Comparison of ENCODE assay signal across 8 mouse cellular contexts in genomic region chr13:74259460-74260230, GRCm38 (mm10). TPM values are rescaled to one million over a fixed set of nuclear protein-coding genes. Genes with fewer than 3 reads are reported as not detected.
DNase-seq lines count a peak whose midpoint lies in the region; ATAC-seq and TF ChIP-seq lines count a peak whose summit lies in the region.

No protein-coding gene starts in this region.

- H3K4me2 ChIP-seq in hindbrain, embryonic 15.5 days, result peak overlapping the region; percentile 88

- DNase-seq in gastrocnemius, adult 2 months, result peak; percentile 72
- peak; percentile 30 to 82 for DNase-seq in left cerebral cortex, postnatal 10 days (ENCODE audit: extremely low spot score in 1 of 2, low spot score in 2 of 2)
- DNase-seq in retina, embryonic 14.5 days (ENCODE audit: low spot score), result peak; percentile 64
- DNase-seq in urinary bladder, adult 2 months (ENCODE audit: low spot score), result peak; percentile 55

- ATAC-seq in hindbrain, embryonic 15.5 days (ENCODE audit: low FRiP score, low read depth), result peak; percentile 89

- no peak for TF ChIP-seq POLR2A in ES-Bruce4 (IDR thresholded peaks at IDR 0.05; ENCODE audit: insufficient read depth, low read length)
- no peak for TF ChIP-seq POLR2A in bone marrow macrophage, adult 2 months (IDR thresholded peaks at IDR 0.05; ENCODE audit: borderline replicate concordance, low read depth, low read length)

- peak overlapping the region; percentile 63 for H3K9ac ChIP-seq in ES-Bruce4 (ENCODE audit: low read depth, poor library complexity, severe bottlenecking)
- peak overlapping the region; percentile 57 for H3K9ac ChIP-seq in hindbrain, embryonic 15.5 days

- no peaks in the 10 kb centered on the region for H3K79me2 ChIP-seq in macrophage (ENCODE audit: inconsistent target)

- no peak for TF ChIP-seq CTCF in ES-Bruce4 (IDR thresholded peaks at IDR 0.05; ENCODE audit: low read depth, low read length)
- TF ChIP-seq CTCF in bone marrow macrophage, adult 2 months (IDR thresholded peaks at IDR 0.05; ENCODE audit: low read depth, low read length), result no peak
- TF ChIP-seq CTCF in gastrocnemius, adult 2 months (IDR thresholded peaks at IDR 0.05), result no peak

- H3K4me3 ChIP-seq in ES-Bruce4 (ENCODE audit: low read depth, low read length) (peak overlapping the region; percentile 70), macrophage (ENCODE audit: inconsistent target) (peak overlapping the region; percentile 36)
- H3K4me3 ChIP-seq in bone marrow macrophage, adult 2 months (ENCODE audit: insufficient read depth, low read length), result peak overlapping the region; percentile 55
- peak overlapping the region; percentile 70 for H3K4me3 ChIP-seq in gastrocnemius, adult 2 months
- peak overlapping the region; percentile 51 for H3K4me3 ChIP-seq in hindbrain, embryonic 15.5 days

- H3K36me3 ChIP-seq in ES-Bruce4 (ENCODE audit: control insufficient read depth, insufficient read depth, low read length, poor library complexity, severe bottlenecking), result no peaks in the 10 kb centered on the region
- no peaks in the 10 kb centered on the region for H3K36me3 ChIP-seq in hindbrain, embryonic 15.5 days
- no peaks in the 10 kb centered on the region; the same call in 1 of the 2 replicates for H3K36me3 ChIP-seq in macrophage (ENCODE audit: inconsistent target)

- H3K9me3 ChIP-seq in ES-Bruce4 (replicated peaks; ENCODE audit: control insufficient read depth, insufficient read depth, low read length, poor library complexity, severe bottlenecking), result no peaks in the 10 kb centered on the region
- no peaks in the 10 kb centered on the region for H3K9me3 ChIP-seq in hindbrain, embryonic 15.5 days

- no peak for TF ChIP-seq EP300 in ES-Bruce4 (IDR thresholded peaks at IDR 0.05; ENCODE audit: insufficient read depth, low read depth, low read length)

- 3% methylated on average over 35 of the region's 35 CpGs for WGBS in hindbrain, embryonic 15.5 days
- 7% methylated on average over 34 of the region's 35 CpGs for WGBS in macrophage (ENCODE audit: missing documents)

- intact Hi-C loops in gastrocnemius, adult 2 months (cut with DNase I), result no loop called here
- intact Hi-C loops in left cerebral cortex, postnatal 10 days (cut with DNase I), result no loop called here

- H3K27ac ChIP-seq in ES-Bruce4 (ENCODE audit: insufficient read depth, low read length) (no peak overlapping the region), macrophage (peak overlapping the region; percentile 97)
- H3K27ac ChIP-seq in bone marrow macrophage, adult 2 months (ENCODE audit: insufficient read depth, low read depth, low read length), result peak overlapping the region; percentile 98
- H3K27ac ChIP-seq in gastrocnemius, adult 2 months, result peak overlapping the region; percentile 73
- no peak overlapping the region for H3K27ac ChIP-seq in hindbrain, embryonic 15.5 days (replicated peaks)

- no peaks in the 10 kb centered on the region for H3K4me1 ChIP-seq in ES-Bruce4 (ENCODE audit: control insufficient read depth, insufficient read depth, low read length)
- peaks cover 20% of the 10 kb centered on the region for H3K4me1 ChIP-seq in bone marrow macrophage, adult 2 months (ENCODE audit: control insufficient read depth, insufficient read depth, low read length)
- peaks cover 5% of the 10 kb centered on the region; the same call in 1 of the 2 replicates for H3K4me1 ChIP-seq in hindbrain, embryonic 15.5 days (replicated peaks)

- peaks cover under 1% of the 10 kb centered on the region; the same call in 1 of the 2 replicates for H3K27me3 ChIP-seq in ES-Bruce4 (ENCODE audit: control insufficient read depth, insufficient read depth, low read length, poor library complexity, severe bottlenecking)
- no peaks in the 10 kb centered on the region for H3K27me3 ChIP-seq in hindbrain, embryonic 15.5 days

RNA-seq across cellular contexts. Expression of gene Ahrr, which starts 32.5 kb away (rescaled TPM):
- polyA plus RNA-seq in ES-Bruce4 (2011; ENCODE audit: insufficient read depth, insufficient read length, low read depth, missing spikeins), result 0.37 and 1.7 TPM in 2 replicates
- polyA plus RNA-seq in bone marrow macrophage, adult 2 months (2012; ENCODE audit: insufficient read depth, insufficient read length, missing spikeins), result 44.4 and 47.8 TPM in 2 replicates
- not detected for total RNA-seq in gastrocnemius, adult 2 months (2021)
- 0.26 and 0.64 TPM in 2 replicates for polyA plus RNA-seq in hindbrain, embryonic 15.5 days (2015; fragmentation: Nextera tagmentation; extraction: Ambion mirVana)
- total RNA-seq in left cerebral cortex, postnatal 10 days (2021), result under 1 TPM; 0.81 to 0.99 TPM
- total RNA-seq in macrophage (2018; cell fraction: chromatin; rRNA removed), result 10 to 100 TPM in 17 of 26 experiments, 1 to 10 TPM in 9; 1.1 to 22.7 (median 14.5) TPM
- 10 to 100 TPM in 2 of 26 experiments, 1 to 10 TPM in 24; 1.1 to 12.9 (median 7.2) TPM for total RNA-seq in macrophage (2018; cell fraction: cytosol; rRNA removed)
- total RNA-seq in macrophage (2018; cell fraction: nucleus; rRNA removed), result 10 to 100 TPM in 16 of 26 experiments, 1 to 10 TPM in 10; 3.3 to 25.3 (median 12.6) TPM
- polyA plus RNA-seq in macrophage (2018), result 3.9 to 14.0 TPM (median 5.2 TPM) in 3 replicates
- 5.1 and 7.6 TPM in 2 replicates for polyA plus RNA-seq in urinary bladder, adult 2 months (2012; rRNA removed)

RNA-seq across cellular contexts. Expression of gene Exoc3, which starts 51.1 kb away (rescaled TPM):
- polyA plus RNA-seq in ES-Bruce4 (2011; ENCODE audit: insufficient read depth, insufficient read length, low read depth, missing spikeins) (48.9 and 55.8 TPM in 2 replicates), macrophage (2018) (40.4 to 47.3 TPM (median 46.4 TPM) in 3 replicates)
- 84.9 and 91.7 TPM in 2 replicates for polyA plus RNA-seq in bone marrow macrophage, adult 2 months (2012; ENCODE audit: insufficient read depth, insufficient read length, missing spikeins)
- total RNA-seq in gastrocnemius, adult 2 months (2021), result 10 to 100 TPM; 30.7 to 35.3 TPM
- 117 TPM in 2 replicates for polyA plus RNA-seq in hindbrain, embryonic 15.5 days (2015; fragmentation: Nextera tagmentation; extraction: Ambion mirVana)
- total RNA-seq in left cerebral cortex, postnatal 10 days (2021), result 10 to 100 TPM; 69.9 to 70.3 TPM
- 100 to 1,000 TPM in 5 of 26 experiments, 10 to 100 TPM in 21; 26.4 to 114 (median 66.6) TPM for total RNA-seq in macrophage (2018; cell fraction: chromatin; rRNA removed)
- 10 to 100 TPM; 23.7 to 48.9 (median 36.3) TPM for total RNA-seq in macrophage (2018; cell fraction: cytosol; rRNA removed)
- total RNA-seq in macrophage (2018; cell fraction: nucleus; rRNA removed), result 100 to 1,000 TPM in 1 of 26 experiments, 10 to 100 TPM in 25; 24.2 to 109 (median 50.5) TPM
- polyA plus RNA-seq in urinary bladder, adult 2 months (2012; rRNA removed), result 37.3 and 37.5 TPM in 2 replicates

RNA-seq across cellular contexts. Expression of gene Pdcd6, which starts 57.7 kb away (rescaled TPM):
- polyA plus RNA-seq in ES-Bruce4 (2011; ENCODE audit: insufficient read depth, insufficient read length, low read depth, missing spikeins) (88.7 and 97.1 TPM in 2 replicates), macrophage (2018) (71.3 to 129 TPM (median 111 TPM) in 3 replicates)
- polyA plus RNA-seq in bone marrow macrophage, adult 2 months (2012; ENCODE audit: insufficient read depth, insufficient read length, missing spikeins), result 115 and 120 TPM in 2 replicates
- 10 to 100 TPM; 18.0 to 18.3 TPM for total RNA-seq in gastrocnemius, adult 2 months (2021)
- polyA plus RNA-seq in hindbrain, embryonic 15.5 days (2015; fragmentation: Nextera tagmentation; extraction: Ambion mirVana), result 116 and 117 TPM in 2 replicates
- 10 to 100 TPM; 71.3 to 73.2 TPM for total RNA-seq in left cerebral cortex, postnatal 10 days (2021)
- total RNA-seq in macrophage (2018; cell fraction: chromatin; rRNA removed), result 10 to 100 TPM; 39.5 to 92.3 (median 73.8) TPM
- 100 to 1,000 TPM in 3 of 26 experiments, 10 to 100 TPM in 23; 71.5 to 109 (median 86.7) TPM for total RNA-seq in macrophage (2018; cell fraction: cytosol; rRNA removed)
- total RNA-seq in macrophage (2018; cell fraction: nucleus; rRNA removed), result 10 to 100 TPM; 29.2 to 77.8 (median 58.3) TPM
- 137 and 164 TPM in 2 replicates for polyA plus RNA-seq in urinary bladder, adult 2 months (2012; rRNA removed)

Comparison
In these comparisons a context has a peak if more than half of its experiments do, and no peak if none do; other contexts are left out.
1. H3K27ac ChIP-seq: peak in bone marrow macrophage, adult 2 months (single experiment), gastrocnemius, adult 2 months (single experiment) and macrophage (single experiment); none in ES-Bruce4 (single experiment) and hindbrain, embryonic 15.5 days (single experiment).
2. Peak in every context shown above with its lines, with median percentiles within 50 percentile points of each other: H3K4me3 ChIP-seq and DNase-seq.